Mouse (Mus musculus) bone marrow macrophage, adult 2 months (primary cell): ENCODE measurements at regions not wholly inside any gene's neighbourhood (a gene's known extent, or its start where the extent isn't known, plus 50 kb on each side); places are given as distances from the start of the nearest gene placed in this dataset.

Experiments
- CTCF ChIP-seq: IDR thresholded peaks from 2 replicates; pipeline ENCODE4 v1.5.1; 2012; ENCODE audit warnings: low read depth, mild to moderate bottlenecking, low read length, moderate library complexity
- POLR2A ChIP-seq: IDR thresholded peaks from 2 replicates; pipeline ENCODE4 v1.6.1; 2012; ENCODE audit warnings: mild to moderate bottlenecking, low read depth, low read length, borderline replicate concordance

GRCm38 (mm10) chr6:31325621-31326020 lies 72.9 kb upstream of the Mkln1 start:
- no peak for TF ChIP-seq CTCF
- TF ChIP-seq POLR2A, result no peak
